In genomic region chr2:57188237-57188636, GRCm38 (mm10) we compare ENCODE assay signal across 19 mouse cellular contexts. TPM values are rescaled to one million over a fixed set of nuclear protein-coding genes. Genes with fewer than 3 reads are reported as not detected.
A peak's percentile ranks its signal among the peaks of the same experiment; 100 is the strongest.
DNase-seq lines count a peak whose midpoint lies in the region; ATAC-seq and TF ChIP-seq lines count a peak whose summit lies in the region.
"Had no signal": no experiment of that assay in that cellular context is flagged by ENCODE, and none has a peak within 500 bp of the region (broad histone marks: within the 10 kb centered on the region; RNA-seq: fewer than 3 reads in every experiment).

No protein-coding gene starts in this region.

- no peaks in the 10 kb centered on the region for H3K27me3 ChIP-seq in kidney, postnatal 0 days (ENCODE audit: insufficient read depth, low read length)
- H3K27me3 ChIP-seq in liver, embryonic 13.5 days, result no peaks in the 10 kb centered on the region
- H3K27me3 ChIP-seq in stomach, embryonic 15.5 days (replicated peaks), result no peaks in the 10 kb centered on the region
- H3K27me3 ChIP-seq: embryonic facial prominence, embryonic 12.5 days; forebrain, embryonic 13.5 days had no signal

- no peak overlapping the region for H3K27ac ChIP-seq in kidney, postnatal 0 days
- H3K27ac ChIP-seq in liver, embryonic 13.5 days, result no peak overlapping the region
- H3K27ac ChIP-seq in stomach, embryonic 15.5 days, result no peak overlapping the region
- H3K27ac ChIP-seq: embryonic facial prominence, embryonic 12.5 days; forebrain, embryonic 13.5 days; heart, adult 2 months; hindbrain, embryonic 10.5 days had no signal

- peak; percentile 69 for ATAC-seq in kidney, postnatal 0 days (replicated peaks; ENCODE audit: low FRiP score, low read depth)
- ATAC-seq in common myeloid progenitor, adult 5-6 weeks (replicated peaks; ENCODE audit: low read depth, poor library complexity, severe bottlenecking), result peak; percentile 19; the same call in 1 of the 2 replicates
- peak; percentile 73 for ATAC-seq in liver, embryonic 13.5 days (ENCODE audit: low read depth)
- ATAC-seq in stomach, embryonic 15.5 days (ENCODE audit: insufficient read depth, low FRiP score, low read depth), result peak; percentile 47; the same call in 1 of the 2 replicates
- ATAC-seq: forebrain, embryonic 13.5 days had no signal

- H3K4me3 ChIP-seq in kidney, postnatal 0 days (replicated peaks; ENCODE audit: low read depth, low read length), result no peak overlapping the region
- H3K4me3 ChIP-seq in liver, embryonic 13.5 days (replicated peaks), result no peak overlapping the region
- no peak overlapping the region for H3K4me3 ChIP-seq in stomach, embryonic 15.5 days (replicated peaks)
- H3K4me3 ChIP-seq: embryonic facial prominence, embryonic 12.5 days; erythroblast, embryonic 14.5 days; forebrain, embryonic 13.5 days; heart, adult 2 months; hindbrain, embryonic 10.5 days had no signal

- H3K4me2 ChIP-seq in kidney, postnatal 0 days (ENCODE audit: low read length), result no peak overlapping the region
- H3K4me2 ChIP-seq in liver, embryonic 13.5 days, result no peak overlapping the region
- no peak overlapping the region for H3K4me2 ChIP-seq in stomach, embryonic 15.5 days
- H3K4me2 ChIP-seq: embryonic facial prominence, embryonic 12.5 days; forebrain, embryonic 13.5 days had no signal

- 51% methylated on average over 9 of the region's 9 CpGs for WGBS in kidney, postnatal 0 days
- 53% methylated on average over 9 of the region's 9 CpGs for WGBS in liver, embryonic 13.5 days (ENCODE audit: insufficient replicate concordance)
- 52% methylated on average over 9 of the region's 9 CpGs for WGBS in stomach, embryonic 15.5 days

- TF ChIP-seq CTCF in kidney, postnatal 0 days (IDR thresholded peaks at IDR 0.05; ENCODE audit: low read depth), result no peak

- no peaks in the 10 kb centered on the region for H3K4me1 ChIP-seq in kidney, postnatal 0 days (replicated peaks; ENCODE audit: insufficient read depth, low read length)
- H3K4me1 ChIP-seq in liver, embryonic 13.5 days (replicated peaks), result peaks cover 8% of the 10 kb centered on the region; the same call in 1 of the 2 replicates
- H3K4me1 ChIP-seq in stomach, embryonic 15.5 days, result no peaks in the 10 kb centered on the region
- H3K4me1 ChIP-seq: embryonic facial prominence, embryonic 12.5 days; forebrain, embryonic 13.5 days had no signal

- no peaks in the 10 kb centered on the region for H3K36me3 ChIP-seq in kidney, postnatal 0 days (ENCODE audit: insufficient read depth, low read length)
- H3K36me3 ChIP-seq in liver, embryonic 13.5 days, result no peaks in the 10 kb centered on the region
- no peaks in the 10 kb centered on the region for H3K36me3 ChIP-seq in stomach, embryonic 15.5 days
- H3K36me3 ChIP-seq: embryonic facial prominence, embryonic 12.5 days; hindbrain, embryonic 10.5 days had no signal

- DNase-seq in kidney, postnatal 0 days (ENCODE audit: low spot score), result no peak
- DNase-seq in kidney, adult 8-10 months, result no peak
- peak; percentile 25 for DNase-seq in liver, embryonic 13.5 days
- no peak for DNase-seq in left cerebral cortex, adult 8-10 months (ENCODE audit: low spot score in 2 of 2)
- DNase-seq in urinary bladder, adult 18-20 months (ENCODE audit: low spot score in 2 of 2), result no peak
- DNase-seq: adrenal gland, postnatal 36 days; cerebellum, adult 11-12 months; gastrocnemius, postnatal 25 days; heart, adult 2 months; kidney, postnatal 36 days; left cerebral cortex, postnatal 4 days; lung, adult 18-20 months; thymus, postnatal 36 days had no signal

- H3K9ac ChIP-seq in kidney, postnatal 0 days (ENCODE audit: low read depth, low read length), result no peak overlapping the region
- H3K9ac ChIP-seq in liver, embryonic 13.5 days, result no peak overlapping the region
- H3K9ac ChIP-seq in stomach, embryonic 15.5 days, result no peak overlapping the region
- H3K9ac ChIP-seq: embryonic facial prominence, embryonic 12.5 days; forebrain, embryonic 13.5 days had no signal

- no peaks in the 10 kb centered on the region for H3K9me3 ChIP-seq in kidney, postnatal 0 days (replicated peaks; ENCODE audit: low read length)
- no peaks in the 10 kb centered on the region for H3K9me3 ChIP-seq in liver, embryonic 13.5 days (replicated peaks)
- no peaks in the 10 kb centered on the region for H3K9me3 ChIP-seq in stomach, embryonic 15.5 days
- H3K9me3 ChIP-seq: embryonic facial prominence, embryonic 12.5 days had no signal

RNA-seq across cellular contexts. Expression of gene Gpd2, which starts 49.2 kb away (rescaled TPM):
- 11.9 and 15.4 TPM in 2 replicates for polyA plus RNA-seq in kidney, postnatal 0 days (2015; fragmentation: Nextera tagmentation; extraction: Ambion mirVana)
- 24.2 and 29.2 TPM in 2 replicates for total RNA-seq in common myeloid progenitor, adult 5-6 weeks (2017)
- 10.3 and 11.2 TPM in 2 replicates for polyA plus RNA-seq in liver, embryonic 13.5 days (2015; fragmentation: Nextera tagmentation; extraction: Ambion mirVana)
- polyA plus RNA-seq in stomach, embryonic 15.5 days (2015; fragmentation: Nextera tagmentation; extraction: Ambion mirVana), result 27.5 and 32.7 TPM in 2 replicates
- total RNA-seq in left cerebral cortex, adult 8-10 months (2022), result 100 to 1,000 TPM in 2 of 4 experiments, 10 to 100 TPM in 2; 88.2 to 103 (median 100.0) TPM

Comparison
In these comparisons a context has a peak if more than half of its experiments do, and no peak if none do; other contexts are left out.
1. ATAC-seq: peak in every context shown above with its lines; median percentile 73 in liver, embryonic 13.5 days; 69 in kidney, postnatal 0 days; 47 in stomach, embryonic 15.5 days; 19 in common myeloid progenitor, adult 5-6 weeks.